Mouse (Mus musculus) MEL (cell line): Measurements from ENCODE around the gene Macrod2. TPM values are rescaled to one million over a fixed set of nuclear protein-coding genes. Genes with fewer than 3 reads are reported as not detected.

Source experiments
- DNase-seq: peaks from one replicate; pipeline ENCODE4 v3.0.0; 2011; ENCODE audit warnings: low read depth, low spot score
- H3K27ac ChIP-seq: 2 replicates; pipeline ENCODE4 v1.5.1; 2012; ENCODE audit warnings: low read depth, mild to moderate bottlenecking, control low read depth, low read length, moderate library complexity; ENCODE audit not compliant: control insufficient read depth
- H3K27me3 ChIP-seq, 2 experiments: fragments of 150-350 bp in 1 of 2; sonication (generic) in 1 of 2; 2 replicates each; pipeline ENCODE4 v1.6.1; 2012; ENCODE audit warnings: low read length in 2 of 2, mild to moderate bottlenecking in 2 of 2, improper control_type of control experiment in 1 of 2, moderate library complexity in 1 of 2; ENCODE audit not compliant: insufficient read depth in 2 of 2, control insufficient read depth in 1 of 2
- H3K36me3 ChIP-seq, 2 experiments: 2 replicates each; pipeline ENCODE4 v1.6.1; 2012 to 2014; ENCODE audit warnings: low read length in 2 of 2, improper control_type of control experiment in 1 of 2, inconsistent platforms in 1 of 2, mild to moderate bottlenecking in 1 of 2; ENCODE audit not compliant: insufficient read depth in 2 of 2, control insufficient read depth in 1 of 2
- H3K4me1 ChIP-seq, 2 experiments: fragments of 150-350 bp in 1 of 2; sonication (generic) in 1 of 2; 2 replicates each; pipeline ENCODE4 v1.6.1; 2012; ENCODE audit warnings: low read length in 2 of 2, improper control_type of control experiment in 1 of 2, mild to moderate bottlenecking in 1 of 2; ENCODE audit not compliant: insufficient read depth in 2 of 2, control insufficient read depth in 1 of 2
- H3K4me3 ChIP-seq, 2 experiments: fragments of 150-350 bp in 1 of 2; sonication (generic) in 1 of 2; 2 replicates each; pipeline ENCODE4 v1.5.1; 2012; ENCODE audit warnings: low read depth in 2 of 2, low read length in 2 of 2, mild to moderate bottlenecking in 2 of 2, moderate library complexity in 2 of 2, control low read depth in 1 of 2, improper control_type of control experiment in 1 of 2; ENCODE audit not compliant: control insufficient read depth in 1 of 2, insufficient read depth in 1 of 2
- H3K79me2 ChIP-seq: 2 replicates; pipeline ENCODE4 v1.6.1; 2012; ENCODE audit warnings: mild to moderate bottlenecking, low read length, moderate library complexity; ENCODE audit not compliant: control insufficient read depth, poor library complexity, insufficient read depth
- H3K9ac ChIP-seq: 2 replicates; pipeline ENCODE4 v1.6.1; 2012; ENCODE audit warnings: low read depth, mild to moderate bottlenecking, control low read depth, low read length, moderate library complexity; ENCODE audit not compliant: control insufficient read depth, poor library complexity, severe bottlenecking
- H3K9me3 ChIP-seq: fragments of 150-350 bp; sonication (generic); replicated peaks from 2 replicates; pipeline ENCODE4 v1.6.1; 2012; ENCODE audit warnings: mild to moderate bottlenecking, low read length, improper control_type of control experiment, moderate library complexity; ENCODE audit not compliant: insufficient read depth
- BHLHE40 ChIP-seq: IDR thresholded peaks from 2 replicates; pipeline ENCODE4 v1.6.1; 2012; ENCODE audit warnings: low read depth, mild to moderate bottlenecking, inconsistent platforms, low read length, improper control_type of control experiment, borderline replicate concordance
- CTCF ChIP-seq, 3 experiments: IDR thresholded peaks in 2 of 3; conservative IDR thresholded peaks in 1 of 3; 2 replicates each; pipeline ENCODE4 v1.5.1; 2011 to 2012; ENCODE audit warnings: low read length in 3 of 3, low read depth in 2 of 3, mild to moderate bottlenecking in 2 of 3, improper control_type of control experiment in 1 of 3, inconsistent platforms in 1 of 3, mixed read lengths in 1 of 3, moderate library complexity in 1 of 3; ENCODE audit not compliant: control insufficient read depth in 1 of 3, insufficient read depth in 1 of 3, poor library complexity in 1 of 3, severe bottlenecking in 1 of 3
- E2F4 ChIP-seq: IDR thresholded peaks from 2 replicates; pipeline ENCODE4 v1.6.1; 2011; ENCODE audit warnings: low read depth, low read length, improper control_type of control experiment, borderline replicate concordance
- EP300 ChIP-seq, 2 experiments: IDR thresholded peaks; 2 replicates each; pipeline ENCODE4 v1.6.1; 2011; ENCODE audit warnings: improper control_type of control experiment in 2 of 2, low read length in 2 of 2, low read depth in 1 of 2, mild to moderate bottlenecking in 1 of 2
- KAT2A ChIP-seq: conservative IDR thresholded peaks from 2 replicates; pipeline ENCODE4 v1.6.1; 2012; ENCODE audit warnings: low read depth, low read length, improper control_type of control experiment, inconsistent platforms
- MAX ChIP-seq: IDR thresholded peaks from 2 replicates; pipeline ENCODE4 v1.6.1; 2011; ENCODE audit warnings: low read length, improper control_type of control experiment
- MYB ChIP-seq: IDR thresholded peaks from 2 replicates; pipeline ENCODE4 v1.6.1; 2011; ENCODE audit warnings: mild to moderate bottlenecking, low read depth, low read length, improper control_type of control experiment
- NELFE ChIP-seq: IDR thresholded peaks from 2 replicates; pipeline ENCODE4 v1.6.1; 2011; ENCODE audit warnings: low read depth, low read length, improper control_type of control experiment
- NRF1 ChIP-seq: IDR thresholded peaks from 2 replicates; pipeline ENCODE4 v1.6.1; 2014; ENCODE audit warnings: low read depth, mild to moderate bottlenecking, inconsistent platforms, low read length, improper control_type of control experiment, moderate library complexity; ENCODE audit not compliant: poor library complexity, insufficient read depth, severe bottlenecking
- POLR2A ChIP-seq, 2 experiments: IDR thresholded peaks; 2 replicates each; pipeline ENCODE4 v1.6.1; 2011 to 2012; ENCODE audit warnings: low read length in 2 of 2, mild to moderate bottlenecking in 2 of 2, control low read depth in 1 of 2, improper control_type of control experiment in 1 of 2, low read depth in 1 of 2, moderate library complexity in 1 of 2; ENCODE audit not compliant: control insufficient read depth in 1 of 2, insufficient read depth in 1 of 2, poor library complexity in 1 of 2
- SIN3A ChIP-seq: IDR thresholded peaks from 2 replicates; pipeline ENCODE4 v1.6.1; 2012; ENCODE audit warnings: low read length, improper control_type of control experiment, inconsistent platforms
- UBTF ChIP-seq: IDR thresholded peaks from 2 replicates; pipeline ENCODE4 v1.6.1; 2012; ENCODE audit warnings: low read depth, mild to moderate bottlenecking, inconsistent platforms, low read length, improper control_type of control experiment, moderate library complexity, borderline replicate concordance; ENCODE audit not compliant: insufficient read depth
- ZC3H11A ChIP-seq: IDR thresholded peaks from 2 replicates; pipeline ENCODE4 v1.6.1; 2012; ENCODE audit warnings: low read depth, mild to moderate bottlenecking, inconsistent platforms, low read length, improper control_type of control experiment
- ZNF384 ChIP-seq: IDR thresholded peaks from 2 replicates; pipeline ENCODE4 v1.6.1; 2012; ENCODE audit warnings: low read depth, mild to moderate bottlenecking, inconsistent platforms, low read length, improper control_type of control experiment
- polyA plus RNA-seq, 2 experiments: library from polyadenylated mRNA; stranded (reverse) in 1 of 2; unstranded in 1 of 2; fragments of >175 nt in 1 of 2; fragments of >200 nt in 1 of 2; gene quantifications; 2 replicates each; pipeline versions ENCODE4 v1.2.1 to v1.2.4; 2012; ENCODE audit warnings: low replicate concordance in 2 of 2, low read depth in 1 of 2; ENCODE audit not compliant: insufficient read length in 2 of 2, insufficient read depth in 1 of 2, missing spikeins in 1 of 2
- total RNA-seq: library from RNA; depleted of rRNA; stranded (reverse); fragments of 300-350 nt; gene quantifications from 2 replicates; pipeline ENCODE4 v1.2.3, GENCODE M21; 2012

Macrod2 gene
- total and polyA plus RNA-seq, 3 experiments = not detected

DNA sequence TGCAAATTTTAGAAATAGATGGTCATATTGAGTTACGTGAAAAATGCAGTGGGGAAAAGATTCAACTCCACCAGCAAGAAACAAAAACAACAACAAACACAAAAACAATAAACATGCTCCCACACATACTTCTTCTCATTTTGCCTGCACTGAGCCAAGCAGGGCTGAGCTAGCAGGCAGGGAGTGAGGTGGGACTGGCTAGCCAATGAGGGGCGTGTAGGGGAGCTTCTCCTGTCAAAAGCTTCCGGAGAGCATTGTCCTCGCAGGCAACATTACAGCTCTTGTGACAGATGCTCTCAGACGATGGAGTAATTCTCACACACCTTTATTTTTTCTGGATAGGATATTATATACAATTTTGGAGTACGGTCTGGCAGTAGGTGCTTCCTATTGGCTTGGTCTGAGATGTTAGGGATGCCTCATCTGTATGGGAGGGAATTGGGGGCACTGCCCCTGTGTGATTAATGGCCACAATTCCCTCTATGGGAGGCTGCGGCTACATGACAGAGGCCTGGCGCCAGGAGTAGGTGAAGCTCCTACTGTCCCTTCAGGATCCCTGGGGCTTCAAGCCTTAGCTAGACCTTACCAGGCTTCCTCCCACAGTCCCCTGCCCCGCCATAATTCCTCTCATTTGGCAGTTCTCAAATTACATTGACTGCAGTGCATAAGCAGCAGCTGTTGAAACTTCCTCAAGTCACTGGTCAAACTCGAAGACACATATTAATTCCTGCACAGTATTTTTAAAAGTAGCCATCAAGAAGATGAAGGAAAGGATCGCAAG lies 1491.8 kb downstream of the Macrod2 start:
- no peak overlapping the region for H3K9ac ChIP-seq
- no peak for TF ChIP-seq MYB
- TF ChIP-seq UBTF = no peak
- TF ChIP-seq NELFE = no peak
- no peak for TF ChIP-seq KAT2A
- H3K9me3 ChIP-seq = no peaks in the 10 kb centered on the region
- H3K4me1 ChIP-seq = no peaks in the 10 kb centered on the region
- no peaks in the 10 kb centered on the region for H3K36me3 ChIP-seq
- DNase-seq = no peak
- no peak overlapping the region for H3K27ac ChIP-seq
- no peaks in the 10 kb centered on the region for H3K79me2 ChIP-seq
- H3K27me3 ChIP-seq = no peaks in the 10 kb centered on the region
- H3K4me3 ChIP-seq = no peak overlapping the region

DNA sequence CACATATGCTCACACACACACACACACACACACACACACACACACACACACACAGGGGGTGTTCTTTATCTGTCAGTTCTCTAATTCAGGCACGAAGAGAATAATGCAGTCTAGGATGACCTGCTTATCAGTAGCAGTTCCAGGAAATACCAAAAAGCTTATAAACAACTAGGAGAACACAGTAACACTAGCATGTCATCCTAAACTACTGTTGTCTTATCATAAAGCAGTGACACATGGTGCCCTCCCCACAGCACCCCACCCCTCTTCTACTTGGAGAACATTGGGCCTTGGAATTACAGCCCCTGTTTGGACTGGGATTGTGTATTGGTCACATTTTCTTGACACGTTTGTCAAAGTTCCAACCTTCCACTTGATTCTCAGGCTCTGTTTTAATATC lies 1494.4 kb downstream of the Macrod2 start:
- no peak overlapping the region for H3K27ac ChIP-seq
- H3K9me3 ChIP-seq = no peaks in the 10 kb centered on the region
- H3K4me1 ChIP-seq = no peaks in the 10 kb centered on the region
- H3K79me2 ChIP-seq = no peaks in the 10 kb centered on the region
- no peak for DNase-seq
- no peak overlapping the region for H3K4me3 ChIP-seq
- TF ChIP-seq ZNF384 (no peak), NELFE (no peak), POLR2A (IDR thresholded peaks at IDR 0.05; ENCODE audit: control insufficient read depth in 1 of 2, insufficient read depth in 1 of 2, low read depth in 1 of 2, low read length in 2 of 2, poor library complexity in 1 of 2) (no peak), BHLHE40 (no peak), ZC3H11A (no peak), SIN3A (no peak), CTCF (IDR thresholded peaks at IDR 0.05 in 2 of 3, conservative IDR thresholded peaks at IDR 0.05 in 1 of 3; ENCODE audit: control insufficient read depth in 1 of 3, insufficient read depth in 1 of 3, low read depth in 2 of 3, low read length in 3 of 3, poor library complexity in 1 of 3, severe bottlenecking in 1 of 3) (no peak), EP300 (IDR thresholded peaks at IDR 0.05; ENCODE audit: low read depth in 1 of 2, low read length in 2 of 2) (no peak), E2F4 (no peak), MAX (no peak), UBTF (no peak), NRF1 (no peak)
- no peak overlapping the region for H3K9ac ChIP-seq
- no peaks in the 10 kb centered on the region for H3K36me3 ChIP-seq
- H3K27me3 ChIP-seq = no peaks in the 10 kb centered on the region
